In the genomic region with DNA sequence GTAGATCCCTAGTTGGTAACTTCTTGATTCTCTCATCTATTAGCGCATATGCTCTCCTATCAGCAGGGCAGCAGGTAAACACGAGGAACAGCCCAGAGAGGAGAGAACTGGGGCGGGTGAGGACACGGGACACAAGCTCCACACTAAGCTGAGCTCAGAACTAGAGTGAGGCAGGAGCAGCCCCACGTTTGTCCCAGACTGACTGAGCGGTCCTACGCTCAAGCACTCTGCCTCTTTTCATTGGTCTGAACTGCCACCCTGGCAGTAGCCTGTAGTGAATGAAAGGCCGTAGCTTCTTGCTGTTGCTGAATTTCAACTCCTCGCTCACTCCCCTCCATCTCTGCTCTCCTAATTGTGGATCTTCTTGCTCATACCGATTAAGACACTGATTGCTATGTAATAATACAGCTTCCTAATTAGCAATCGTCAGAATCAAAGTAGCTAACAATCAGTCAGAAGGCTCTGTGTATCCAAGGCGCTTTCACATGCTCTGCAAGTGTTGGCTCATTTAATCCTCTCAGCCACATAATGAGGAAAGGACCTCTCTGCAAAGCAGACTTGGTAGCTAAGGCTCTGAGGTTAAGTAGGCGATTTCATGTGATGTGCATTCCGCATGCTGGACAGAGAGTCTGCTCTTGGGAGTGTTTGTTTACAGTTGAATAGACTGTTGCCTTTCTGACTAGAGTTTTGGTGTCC, we compare ENCODE assay signal across 16 mouse cellular contexts.
DNase-seq lines count a peak whose midpoint lies in the region; ATAC-seq and TF ChIP-seq lines count a peak whose summit lies in the region.
"Had no signal": no experiment of that assay in that cellular context is flagged by ENCODE, and none has a peak within 500 bp of the region (broad histone marks: within the 10 kb centered on the region; RNA-seq: fewer than 3 reads in every experiment).

No protein-coding gene starts in this region.

- 10% methylated on average over 14 of the region's 14 CpGs for WGBS in forebrain, embryonic 14.5 days
- 66% methylated on average over 14 of the region's 14 CpGs for WGBS in midbrain, embryonic 11.5 days

- TF ChIP-seq EP300 in ES-Bruce4 (IDR thresholded peaks at IDR 0.05; ENCODE audit: insufficient read depth, low read depth, low read length) = no peak

- no peaks in the 10 kb centered on the region for H3K27me3 ChIP-seq in ES-Bruce4 (ENCODE audit: control insufficient read depth, insufficient read depth, low read length, poor library complexity, severe bottlenecking)
- H3K27me3 ChIP-seq in forebrain, embryonic 14.5 days (replicated peaks; ENCODE audit: control insufficient read depth, insufficient read depth, low read length) = no peaks in the 10 kb centered on the region
- no peaks in the 10 kb centered on the region for H3K27me3 ChIP-seq in midbrain, embryonic 11.5 days (ENCODE audit: control insufficient read depth, insufficient read depth, low read length)
- H3K27me3 ChIP-seq: embryonic facial prominence, embryonic 13.5 days; neural tube, embryonic 12.5 days had no signal

- no peaks in the 10 kb centered on the region for H3K9me3 ChIP-seq in ES-Bruce4 (replicated peaks; ENCODE audit: control insufficient read depth, insufficient read depth, low read length, poor library complexity, severe bottlenecking)
- no peaks in the 10 kb centered on the region for H3K9me3 ChIP-seq in forebrain, embryonic 14.5 days (replicated peaks; ENCODE audit: control insufficient read depth, low read length)
- H3K9me3 ChIP-seq in midbrain, embryonic 11.5 days (ENCODE audit: control insufficient read depth, low read length) = no peaks in the 10 kb centered on the region
- H3K9me3 ChIP-seq: embryonic facial prominence, embryonic 13.5 days; neural tube, embryonic 12.5 days had no signal

- no peaks in the 10 kb centered on the region for H3K36me3 ChIP-seq in ES-Bruce4 (ENCODE audit: control insufficient read depth, insufficient read depth, low read length, poor library complexity, severe bottlenecking)
- no peaks in the 10 kb centered on the region for H3K36me3 ChIP-seq in forebrain, embryonic 14.5 days (ENCODE audit: control insufficient read depth, insufficient read depth, low read length)
- H3K36me3 ChIP-seq in midbrain, embryonic 11.5 days (ENCODE audit: control insufficient read depth, insufficient read depth, low read length) = no peaks in the 10 kb centered on the region
- H3K36me3 ChIP-seq: embryonic facial prominence, embryonic 13.5 days; neural tube, embryonic 12.5 days had no signal

- H3K9ac ChIP-seq in ES-Bruce4 (ENCODE audit: low read depth, poor library complexity, severe bottlenecking) = no peak overlapping the region
- no peak overlapping the region for H3K9ac ChIP-seq in forebrain, embryonic 14.5 days (ENCODE audit: low read length)
- H3K9ac ChIP-seq in midbrain, embryonic 11.5 days (ENCODE audit: low read length) = no peak overlapping the region
- H3K9ac ChIP-seq: embryonic facial prominence, embryonic 13.5 days; neural tube, embryonic 12.5 days had no signal

- peak; percentile 77 for DNase-seq in heart, adult 11 months
- no peak for DNase-seq in heart, adult 8-10 months (ENCODE audit: low spot score)
- DNase-seq in forebrain, embryonic 14.5 days (ENCODE audit: low spot score) = peak; percentile 79
- DNase-seq in midbrain, embryonic 11.5 days (ENCODE audit: low spot score, missing footprints) = no peak
- DNase-seq in cerebellum, postnatal 14 days = no peak
- DNase-seq in spleen, postnatal 36 days (ENCODE audit: low spot score in 2 of 2) = no peak
- no peak for DNase-seq in urinary bladder, postnatal 14 days (ENCODE audit: low spot score)
- DNase-seq: adrenal gland, postnatal 14 days; cerebellum, adult 2 months; gastrocnemius, postnatal 10 days; kidney, adult 8-10 months; lung, adult 2 months; lung, postnatal 4 days had no signal

- H3K4me1 ChIP-seq in ES-Bruce4 (ENCODE audit: control insufficient read depth, insufficient read depth, low read length) = no peaks in the 10 kb centered on the region
- H3K4me1 ChIP-seq in forebrain, embryonic 14.5 days (ENCODE audit: control insufficient read depth, insufficient read depth, low read length) = peaks cover 14% of the 10 kb centered on the region
- no peaks in the 10 kb centered on the region for H3K4me1 ChIP-seq in midbrain, embryonic 11.5 days (ENCODE audit: control insufficient read depth, insufficient read depth, low read length)
- H3K4me1 ChIP-seq: embryonic facial prominence, embryonic 13.5 days; neural tube, embryonic 12.5 days had no signal

- peak overlapping the region; percentile 21; the same call in 1 of the 2 replicates for H3K4me2 ChIP-seq in forebrain, embryonic 14.5 days (ENCODE audit: low read length)
- no peak overlapping the region for H3K4me2 ChIP-seq in midbrain, embryonic 11.5 days
- H3K4me2 ChIP-seq: embryonic facial prominence, embryonic 13.5 days; neural tube, embryonic 12.5 days had no signal

- H3K4me3 ChIP-seq in ES-Bruce4 (ENCODE audit: low read depth, low read length) = 0 out of 2 replicates have a peak overlapping the region, but pooled peaks have one; percentile 1
- no peak overlapping the region for H3K4me3 ChIP-seq in forebrain, embryonic 14.5 days (ENCODE audit: low read depth, low read length)
- H3K4me3 ChIP-seq in midbrain, embryonic 11.5 days (ENCODE audit: low read depth, low read length) = no peak overlapping the region
- H3K4me3 ChIP-seq: embryonic facial prominence, embryonic 13.5 days; neural tube, embryonic 12.5 days had no signal

- TF ChIP-seq CTCF in ES-Bruce4 (IDR thresholded peaks at IDR 0.05; ENCODE audit: low read depth, low read length) = no peak

- no peak overlapping the region for H3K27ac ChIP-seq in ES-Bruce4 (ENCODE audit: insufficient read depth, low read length)
- H3K27ac ChIP-seq in forebrain, embryonic 14.5 days (ENCODE audit: low read depth, low read length) = peak overlapping the region; percentile 50; the same call in 1 of the 2 replicates
- no peak overlapping the region; the same call in 1 of the 2 replicates for H3K27ac ChIP-seq in midbrain, embryonic 11.5 days (ENCODE audit: low read depth, low read length)
- H3K27ac ChIP-seq: embryonic facial prominence, embryonic 13.5 days; neural tube, embryonic 12.5 days had no signal

- TF ChIP-seq POLR2A in ES-Bruce4 (IDR thresholded peaks at IDR 0.05; ENCODE audit: insufficient read depth, low read length) = no peak

- peak; percentile 74 for ATAC-seq in forebrain, embryonic 14.5 days
- ATAC-seq in midbrain, embryonic 11.5 days (ENCODE audit: low FRiP score) = peak; percentile 56

Comparison
In these comparisons a context has a peak if more than half of its experiments do, and no peak if none do; other contexts are left out.
1. DNase-seq: peak in heart, adult 11 months (single experiment) and forebrain, embryonic 14.5 days (single experiment); none in heart, adult 8-10 months (single experiment), midbrain, embryonic 11.5 days (single experiment), cerebellum, postnatal 14 days (0 of 2), spleen, postnatal 36 days (0 of 2) and urinary bladder, postnatal 14 days (single experiment).